Mouse (Mus musculus) lung, postnatal 36 days (tissue): ENCODE measurements around the gene U2af2.

Experiments
- DNase-seq: peaks from one replicate; pipeline ENCODE4 v3.0.0; 2022; ENCODE audit warnings: mixed read lengths

U2af2 gene

DNA sequence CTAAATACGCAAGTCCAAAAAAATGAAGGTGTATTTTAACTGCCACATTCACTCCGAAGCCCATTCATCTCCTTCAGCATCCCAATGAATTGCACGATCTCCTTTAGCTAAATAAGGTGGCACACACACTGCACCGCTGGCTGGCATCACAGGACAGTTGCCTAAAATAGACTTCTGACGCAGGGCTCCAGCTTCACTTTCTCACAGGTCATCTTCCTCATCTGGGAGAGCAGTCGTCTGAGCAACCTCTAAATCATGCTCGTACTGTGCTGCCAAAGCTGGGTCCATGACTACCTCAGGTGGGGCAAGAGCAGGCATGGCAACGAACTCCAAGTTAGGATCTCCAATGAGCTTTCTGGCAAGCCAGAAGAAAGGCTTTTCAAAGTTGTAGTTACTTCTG, 63.1 kb downstream of the U2af2 start:
- no peak for DNase-seq

GRCm38 (mm10) chr7:5125549-5126406, 63.8 kb downstream of the U2af2 start, which contains the start of gene Rasl2-9:
Rasl2-9 (minus strand) TSS chr7:5125950.
- peak; percentile 80 for DNase-seq
